8 mouse cellular contexts compared by ENCODE assay signal in genomic region chr9:83652590-83653172, GRCm38 (mm10).
A peak's percentile ranks its signal among the peaks of the same experiment; 100 is the strongest.
DNase-seq lines count a peak whose midpoint lies in the region; ATAC-seq lines count a peak whose summit lies in the region.

No protein-coding gene starts in this region.

- 28% methylated on average over 15 of the region's 15 CpGs for WGBS in hindbrain, embryonic 11.5 days
- WGBS in hindbrain, embryonic 13.5 days, result 31% methylated on average over 15 of the region's 15 CpGs

- DNase-seq in hindbrain, embryonic 11.5 days (ENCODE audit: low spot score), result peak; percentile 31
- DNase-seq in A20 (ENCODE audit: low read depth, low spot score), result peak; percentile 81
- peak; percentile 6 for DNase-seq in MN1 (ENCODE audit: low spot score)
- DNase-seq in Muller cell, postnatal 12 days (ENCODE audit: inconsistent ontology term), result no peak
- DNase-seq in T-cell, adult 2 months (ENCODE audit: low spot score), result no peak
- DNase-seq in testis, postnatal 14 days (ENCODE audit: low spot score), result no peak

- no peak overlapping the region for H3K4me2 ChIP-seq in hindbrain, embryonic 11.5 days (replicated peaks; ENCODE audit: low read depth, low read length)
- H3K4me2 ChIP-seq in hindbrain, embryonic 13.5 days, result no peak overlapping the region

- no peak overlapping the region for H3K27ac ChIP-seq in hindbrain, embryonic 11.5 days (ENCODE audit: low read depth, low read length)
- no peak overlapping the region for H3K27ac ChIP-seq in hindbrain, embryonic 13.5 days

- H3K27me3 ChIP-seq in hindbrain, embryonic 11.5 days (ENCODE audit: control insufficient read depth, insufficient read depth, low read length), result no peaks in the 10 kb centered on the region
- H3K27me3 ChIP-seq in hindbrain, embryonic 13.5 days, result 0 out of 2 replicates have a peak, but pooled peaks cover 2% of the 10 kb centered on the region

- H3K4me3 ChIP-seq in hindbrain, embryonic 11.5 days (ENCODE audit: low read depth, low read length), result no peak overlapping the region
- H3K4me3 ChIP-seq in hindbrain, embryonic 13.5 days, result no peak overlapping the region

- no peak for ATAC-seq in hindbrain, embryonic 11.5 days (ENCODE audit: low FRiP score)
- ATAC-seq in hindbrain, embryonic 13.5 days (ENCODE audit: low FRiP score), result no peak
- ATAC-seq in inflammation-experienced regulatory T-cells, adult 6 months, result peak; percentile 70

- no peak overlapping the region for H3K9ac ChIP-seq in hindbrain, embryonic 11.5 days (ENCODE audit: low read depth, low read length)
- no peak overlapping the region for H3K9ac ChIP-seq in hindbrain, embryonic 13.5 days

- no peaks in the 10 kb centered on the region for H3K4me1 ChIP-seq in hindbrain, embryonic 11.5 days (replicated peaks; ENCODE audit: control insufficient read depth, insufficient read depth, low read length)
- peaks cover 15% of the 10 kb centered on the region for H3K4me1 ChIP-seq in hindbrain, embryonic 13.5 days (replicated peaks)

- H3K9me3 ChIP-seq in hindbrain, embryonic 11.5 days (ENCODE audit: control insufficient read depth, low read length), result no peaks in the 10 kb centered on the region
- no peaks in the 10 kb centered on the region for H3K9me3 ChIP-seq in hindbrain, embryonic 13.5 days

- H3K36me3 ChIP-seq in hindbrain, embryonic 11.5 days (ENCODE audit: control insufficient read depth, insufficient read depth, low read length), result no peaks in the 10 kb centered on the region
- H3K36me3 ChIP-seq in hindbrain, embryonic 13.5 days, result no peaks in the 10 kb centered on the region

Comparison
In these comparisons a context has a peak if more than half of its experiments do, and no peak if none do; other contexts are left out.
1. DNase-seq: peak in hindbrain, embryonic 11.5 days (single experiment), A20 (single experiment) and MN1 (single experiment); none in Muller cell, postnatal 12 days (single experiment), T-cell, adult 2 months (single experiment) and testis, postnatal 14 days (single experiment).